Mouse (Mus musculus) kidney, embryonic 14.5 days (tissue): ENCODE results near the gene Tbc1d9b. TPM values are rescaled to one million over a fixed set of nuclear protein-coding genes. Genes with fewer than 3 reads are reported as not detected.

Source experiments
- ATAC-seq: fragments of 200-750 bp; cut with Nextera tagmentation; 2 replicates; pipeline ENCODE4 v1.8.0; 2017; ENCODE audit warnings: moderate number of reproducible peaks, mild to moderate bottlenecking, moderate TSS enrichment, moderate library complexity; ENCODE audit not compliant: low FRiP score, low TSS enrichment
- H3K27ac ChIP-seq: fragments of 300-500 bp; sonication (generic); 2 replicates; pipeline ENCODE4 v1.5.1; 2014; ENCODE audit warnings: low read depth, mild to moderate bottlenecking, low read length, moderate library complexity, mixed read lengths
- H3K27me3 ChIP-seq: fragments of 300-500 bp; sonication (generic); 2 replicates; pipeline ENCODE4 v1.6.1; 2014; ENCODE audit warnings: mild to moderate bottlenecking, low read length; ENCODE audit not compliant: control insufficient read depth, insufficient read depth
- H3K36me3 ChIP-seq: fragments of 300-500 bp; sonication (generic); 2 replicates; pipeline ENCODE4 v1.6.1; 2014; ENCODE audit warnings: low read length, mixed read lengths; ENCODE audit not compliant: control insufficient read depth, insufficient read depth
- H3K4me1 ChIP-seq: fragments of 300-500 bp; sonication (generic); 2 replicates; pipeline ENCODE4 v1.6.1; 2014; ENCODE audit warnings: low read length, mixed read lengths; ENCODE audit not compliant: control insufficient read depth, insufficient read depth
- H3K4me2 ChIP-seq: fragments of 300-500 bp; sonication (generic); replicated peaks from 2 replicates; pipeline ENCODE4 v1.6.1; 2014; ENCODE audit warnings: low read depth, mild to moderate bottlenecking, low read length
- H3K4me3 ChIP-seq: fragments of 300-500 bp; sonication (generic); 2 replicates; pipeline ENCODE4 v1.5.1; 2014; ENCODE audit warnings: mild to moderate bottlenecking, low read length
- H3K9ac ChIP-seq: fragments of 300-500 bp; sonication (generic); 2 replicates; pipeline ENCODE4 v1.6.1; 2014; ENCODE audit warnings: low read depth, mild to moderate bottlenecking, low read length, moderate library complexity
- H3K9me3 ChIP-seq: fragments of 300-500 bp; sonication (generic); 2 replicates; pipeline ENCODE4 v1.6.1; 2016; ENCODE audit warnings: low read length; ENCODE audit not compliant: control insufficient read depth
- WGBS: fragments of 180-500 bp; shearing (Covaris S2); extraction: QIAGEN DNeasy Blood & Tissue Kit; methylation state at CpG from one replicate; pipeline ENCODE4 v1.1.7; 2014; 5-methylcytosine and 5-hydroxymethylcytosine counted together
- polyA plus RNA-seq: library from polyadenylated mRNA; unstranded; fragments of >200 nt; fragmentation: Nextera tagmentation; extraction: Ambion mirVana; gene quantifications from 2 replicates; pipeline ENCODE4 v1.2.1, GENCODE M21; 2014

Tbc1d9b gene
- polyA plus RNA-seq = 22.8 and 36.8 TPM in 2 replicates

- Histone ChIP-seq H3K27me3 (no peaks in the 10 kb centered on the region), H3K36me3 (peaks cover 6% of the 10 kb centered on the region; the same call in 1 of the 2 replicates), H3K9ac (peak within 1 kb of the TSS; percentile 98), H3K4me2 (peak within 1 kb of the TSS; percentile 85), H3K27ac (peak within 1 kb of the TSS; percentile 83), H3K4me3 (peak within 1 kb of the TSS; percentile 89), H3K4me1 (peaks cover 8% of the 10 kb centered on the region; the same call in 1 of the 2 replicates), H3K9me3 (no peaks in the 10 kb centered on the region)
- peak; percentile 93 for ATAC-seq
- 1% methylated on average over 70 of the region's 77 CpGs for WGBS
Measured at GRCm38 (mm10) chr11:50130811-50131766, at the start of gene Tbc1d9b. Tbc1d9b (plus strand) TSS chr11:50131396.

GRCm38 (mm10) chr11:50086211-50086610, 45.0 kb upstream of the Tbc1d9b start:
- Histone ChIP-seq H3K4me1 (no peaks in the 10 kb centered on the region), H3K36me3 (peaks cover 12% of the 10 kb centered on the region), H3K9me3 (no peaks in the 10 kb centered on the region), H3K4me3 (no peak overlapping the region), H3K4me2 (no peak overlapping the region), H3K27me3 (no peaks in the 10 kb centered on the region), H3K27ac (no peak overlapping the region), H3K9ac (no peak overlapping the region)
- ATAC-seq = no peak
- WGBS = 87% methylated on average over 3 of the region's 3 CpGs

GRCm38 (mm10) chr11:50089840-50090239, 41.4 kb upstream of the Tbc1d9b start:
- ATAC-seq = no peak
- Histone ChIP-seq H3K27me3 (no peaks in the 10 kb centered on the region), H3K27ac (no peak overlapping the region), H3K9ac (no peak overlapping the region), H3K4me3 (no peak overlapping the region), H3K9me3 (no peaks in the 10 kb centered on the region), H3K4me2 (no peak overlapping the region), H3K36me3 (peaks cover 21% of the 10 kb centered on the region), H3K4me1 (no peaks in the 10 kb centered on the region)
- WGBS = 74% methylated on average over 1 of the region's 1 CpGs

- no peak overlapping the region for H3K9ac ChIP-seq
- H3K9me3 ChIP-seq = no peaks in the 10 kb centered on the region
- no peak for ATAC-seq
- no peak overlapping the region for H3K4me2 ChIP-seq
- H3K36me3 ChIP-seq = peaks cover 27% of the 10 kb centered on the region
- H3K4me3 ChIP-seq = no peak overlapping the region
- H3K27me3 ChIP-seq = no peaks in the 10 kb centered on the region
- no peak overlapping the region for H3K27ac ChIP-seq
- WGBS = 72% methylated on average over 5 of the region's 5 CpGs
- H3K4me1 ChIP-seq = no peaks in the 10 kb centered on the region
Measured at GRCm38 (mm10) chr11:50090982-50091675, 40.1 kb upstream of the Tbc1d9b start.

- Histone ChIP-seq H3K4me3 (no peak overlapping the region), H3K9ac (no peak overlapping the region), H3K4me1 (no peaks in the 10 kb centered on the region), H3K36me3 (peaks cover 26% of the 10 kb centered on the region), H3K9me3 (no peaks in the 10 kb centered on the region), H3K4me2 (no peak overlapping the region), H3K27ac (no peak overlapping the region), H3K27me3 (no peaks in the 10 kb centered on the region)
- ATAC-seq = no peak
Measured at GRCm38 (mm10) chr11:50091681-50092080, 39.5 kb upstream of the Tbc1d9b start.

GRCm38 (mm10) chr11:50095661-50096060, 35.5 kb upstream of the Tbc1d9b start:
- H3K9ac ChIP-seq = no peak overlapping the region
- no peaks in the 10 kb centered on the region for H3K4me1 ChIP-seq
- no peak overlapping the region for H3K4me2 ChIP-seq
- no peaks in the 10 kb centered on the region for H3K27me3 ChIP-seq
- H3K27ac ChIP-seq = no peak overlapping the region
- no peaks in the 10 kb centered on the region for H3K9me3 ChIP-seq
- ATAC-seq = no peak
- H3K4me3 ChIP-seq = no peak overlapping the region
- 84% methylated on average over 9 of the region's 9 CpGs for WGBS
- peaks cover 32% of the 10 kb centered on the region; the same call in 1 of the 2 replicates for H3K36me3 ChIP-seq

- Histone ChIP-seq H3K27ac (no peak overlapping the region), H3K9me3 (no peaks in the 10 kb centered on the region), H3K4me2 (no peak overlapping the region), H3K36me3 (peaks cover 32% of the 10 kb centered on the region; the same call in 1 of the 2 replicates), H3K4me3 (no peak overlapping the region), H3K27me3 (no peaks in the 10 kb centered on the region), H3K9ac (no peak overlapping the region), H3K4me1 (no peaks in the 10 kb centered on the region)
- 95% methylated on average over 6 of the region's 6 CpGs for WGBS
- no peak for ATAC-seq
Measured at GRCm38 (mm10) chr11:50097091-50097490, 34.1 kb upstream of the Tbc1d9b start.

- H3K4me1 ChIP-seq = peaks cover 2% of the 10 kb centered on the region; the same call in 1 of the 2 replicates
- no peak overlapping the region for H3K4me3 ChIP-seq
- H3K4me2 ChIP-seq = no peak overlapping the region
- H3K9me3 ChIP-seq = no peaks in the 10 kb centered on the region
- H3K27ac ChIP-seq = no peak overlapping the region
- 83% methylated on average over 8 of the region's 8 CpGs for WGBS
- ATAC-seq = no peak
- H3K36me3 ChIP-seq = peaks cover 28% of the 10 kb centered on the region; the same call in 1 of the 2 replicates
- H3K9ac ChIP-seq = no peak overlapping the region
- H3K27me3 ChIP-seq = no peaks in the 10 kb centered on the region
Measured at GRCm38 (mm10) chr11:50098961-50099481, 32.2 kb upstream of the Tbc1d9b start.
